Mouse (Mus musculus) gastrocnemius, adult 2 months (tissue): ENCODE results near the gene Defb3. TPM values are rescaled to one million over a fixed set of nuclear protein-coding genes. Genes with fewer than 3 reads are reported as not detected.
"Not testable (repeated sequence)": the region's sequence is repeated elsewhere in the genome, so short reads cannot be mapped to it uniquely, and the experiment has no call there.

Experiments used
- DNase-seq: peaks from one replicate; pipeline ENCODE4 v3.0.0; 2022
- H3K27ac ChIP-seq: fragments of 200-600 bp; 2 replicates; pipeline ENCODE4 v1.8.1; 2022; ENCODE audit warnings: mild to moderate bottlenecking
- H3K4me3 ChIP-seq: fragments of 200-600 bp; 2 replicates; pipeline ENCODE4 v1.8.1; 2022; ENCODE audit warnings: mild to moderate bottlenecking, moderate library complexity
- CTCF ChIP-seq: fragments of 200-600 bp; IDR thresholded peaks from 2 replicates; pipeline ENCODE4 v1.8.1; 2022; ENCODE audit warnings: antibody characterized with exemption, mild to moderate bottlenecking, moderate library complexity
- intact Hi-C: fragments of 180-260 bp; cut with DNase I; formaldehyde crosslinking; loops from one replicate; pipeline ENCODE4 v1.15.1; 2025
- long read RNA-seq, 2 experiments: library from polyadenylated mRNA; stranded (forward); transcript quantifications; one replicate each; pipeline ENCODE4 v2.0.0; 2021
- total RNA-seq, 2 experiments: library from RNA; stranded (reverse); gene quantifications; 2 replicates each; pipeline ENCODE4 v1.2.3; 2021

Defb3 gene
- total RNA-seq, result not detected
- long read RNA-seq, experiment 1, result 0 reads
- long read RNA-seq, experiment 2, result 0 reads

DNA sequence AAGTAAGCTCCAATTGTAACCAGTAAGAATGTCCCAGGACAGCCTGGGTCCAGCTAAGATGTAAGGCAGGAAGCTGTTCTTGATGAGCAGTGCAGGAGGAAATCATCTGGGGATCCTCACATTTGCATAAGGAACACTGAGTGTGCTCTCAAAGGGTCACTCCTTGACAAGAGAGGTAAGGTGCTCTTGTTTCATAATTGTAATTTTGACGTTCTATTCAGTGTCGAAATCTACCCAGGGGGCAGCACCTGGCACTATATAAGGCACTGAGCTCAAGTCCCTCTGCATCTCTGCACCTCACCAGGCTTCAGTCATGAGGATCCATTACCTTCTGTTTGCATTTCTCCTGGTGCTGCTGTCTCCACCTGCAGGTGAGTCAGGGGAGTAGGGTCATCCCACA lies at the start of gene Defb3:
Gene Defb3, plus strand, starts transcription at position 301 of the 400 bp plus-strand sequence.
- H3K4me3 ChIP-seq, H3K27ac ChIP-seq, intact Hi-C loops, DNase-seq: not testable (repeated sequence)

- H3K27ac ChIP-seq, result no peak within 1 kb of the TSS
- no peak for DNase-seq
- TF ChIP-seq CTCF, result no peak
- H3K4me3 ChIP-seq, result no peak within 1 kb of the TSS
- intact Hi-C loops, result no loop called here
Observed at GRCm38 (mm10) chr8:19247280-19247679, 45.9 kb upstream of the Defb3 start, which contains the start of gene Defb5. Gene Defb5, plus strand, starts transcription at chr8:19247580.

DNA sequence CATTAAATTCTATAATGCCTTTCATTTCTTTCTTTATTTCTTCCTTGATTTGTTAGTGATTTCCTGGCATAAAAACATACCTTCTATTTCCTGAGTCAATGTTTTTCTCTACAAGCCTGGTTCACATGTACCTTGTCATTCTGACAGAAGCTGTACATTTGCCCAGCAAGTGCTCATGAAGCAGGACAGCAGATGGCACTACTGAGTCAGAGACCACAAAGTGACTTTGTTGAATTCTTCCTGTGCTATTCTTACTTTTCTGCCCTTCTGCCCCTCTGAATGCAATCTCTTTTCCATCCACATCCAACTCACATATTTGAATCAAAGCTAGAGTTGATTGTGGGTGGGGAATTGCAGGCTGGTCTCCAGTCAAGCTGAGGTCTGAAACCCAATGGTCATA lies 35.0 kb upstream of the Defb3 start:
- no peak for DNase-seq
- H3K4me3 ChIP-seq, result no peak overlapping the region
- H3K27ac ChIP-seq, result no peak overlapping the region
- TF ChIP-seq CTCF, result no peak
- intact Hi-C loops, result no loop called here

GRCm38 (mm10) chr8:19259667-19260066 lies 33.5 kb upstream of the Defb3 start:
- no peak overlapping the region for H3K27ac ChIP-seq
- intact Hi-C loops, result no loop called here
- H3K4me3 ChIP-seq, result no peak overlapping the region
- DNase-seq, result no peak
- no peak for TF ChIP-seq CTCF

GRCm38 (mm10) chr8:19298361-19298760 lies 5.2 kb downstream of the Defb3 start:
- DNase-seq, intact Hi-C loops, H3K27ac ChIP-seq, H3K4me3 ChIP-seq: not testable (repeated sequence)

DNA sequence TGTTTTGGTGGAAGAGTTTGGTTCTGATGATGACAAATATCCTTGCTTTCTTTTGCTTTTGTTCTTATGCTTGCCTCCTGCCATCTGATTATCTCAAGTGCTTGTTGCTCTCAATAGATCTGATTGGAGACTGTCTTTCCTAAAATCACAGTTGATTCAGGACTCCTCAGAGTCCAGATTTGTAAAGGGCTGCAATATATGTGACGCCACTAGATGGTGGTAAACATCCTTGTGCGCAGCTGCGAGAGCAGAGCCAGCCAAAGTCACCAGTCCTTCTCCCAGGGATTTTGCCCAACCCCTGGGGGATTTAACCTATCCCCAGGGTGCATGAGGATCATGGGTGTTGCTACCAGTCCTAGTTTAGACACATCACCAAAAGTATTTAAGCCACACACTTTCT lies 38.7 kb downstream of the Defb3 start:
- intact Hi-C loops, result no loop called here
- DNase-seq, result no peak
- peak; percentile 37 for TF ChIP-seq CTCF
- no peak overlapping the region for H3K4me3 ChIP-seq
- H3K27ac ChIP-seq, result no peak overlapping the region

Other genes with a start within 250 kb of the Defb3 start
- gene Defb39, start 228.6 kb upstream of the Defb3 start, total RNA-seq, result not detected
- gene Defb12, start 178.5 kb upstream of the Defb3 start, total RNA-seq, result not detected
- not detected for gene Defb34, start 169.6 kb upstream of the Defb3 start, total RNA-seq
- not detected for gene Gm45826, start 152.6 kb upstream of the Defb3 start, total RNA-seq
- gene Defb14, start 99.0 kb upstream of the Defb3 start, total RNA-seq, result not detected
- gene Defb4, start 94.7 kb upstream of the Defb3 start, total RNA-seq, result not detected
- not detected for gene Defb6, start 67.9 kb upstream of the Defb3 start, total RNA-seq
- gene Defb46, start 53.4 kb upstream of the Defb3 start, total RNA-seq, result not detected
- not detected for gene Defb5, start 45.8 kb upstream of the Defb3 start, total RNA-seq
- not detected for gene Defb8, start 154.2 kb downstream of the Defb3 start, total RNA-seq
- gene Defb7, start 201.7 kb downstream of the Defb3 start, total RNA-seq, result not detected